Mouse (Mus musculus) kidney, embryonic 15.5 days (tissue): ENCODE results near the gene Gfi1b. TPM values are rescaled to one million over a fixed set of nuclear protein-coding genes. Genes with fewer than 3 reads are reported as not detected.

Source experiments
- ATAC-seq: fragments of 200-750 bp; cut with Nextera tagmentation; replicated peaks from 2 replicates; pipeline ENCODE4 v1.8.0; 2017; ENCODE audit warnings: moderate TSS enrichment; ENCODE audit not compliant: low FRiP score
- H3K27ac ChIP-seq: fragments of 300-500 bp; sonication (generic); 2 replicates; pipeline ENCODE4 v1.5.1; 2015; ENCODE audit warnings: mild to moderate bottlenecking, inconsistent platforms
- H3K27me3 ChIP-seq: fragments of 300-500 bp; sonication (generic); 2 replicates; pipeline ENCODE4 v1.6.1; 2015; ENCODE audit warnings: inconsistent platforms
- H3K36me3 ChIP-seq: fragments of 300-500 bp; sonication (generic); 2 replicates; pipeline ENCODE4 v1.6.1; 2015; ENCODE audit warnings: inconsistent platforms
- H3K4me1 ChIP-seq: fragments of 300-500 bp; sonication (generic); 2 replicates; pipeline ENCODE4 v1.6.1; 2015; ENCODE audit warnings: inconsistent platforms
- H3K4me2 ChIP-seq: fragments of 300-500 bp; sonication (generic); 2 replicates; pipeline ENCODE4 v1.6.1; 2015; ENCODE audit warnings: moderate library complexity, mild to moderate bottlenecking, inconsistent platforms
- H3K4me3 ChIP-seq: fragments of 300-500 bp; sonication (generic); replicated peaks from 2 replicates; pipeline ENCODE4 v1.5.1; 2015; ENCODE audit warnings: mild to moderate bottlenecking, inconsistent platforms
- H3K9ac ChIP-seq: fragments of 300-500 bp; sonication (generic); 2 replicates; pipeline ENCODE4 v1.6.1; 2015; ENCODE audit warnings: mild to moderate bottlenecking, inconsistent platforms
- H3K9me3 ChIP-seq: fragments of 300-500 bp; sonication (generic); replicated peaks from 2 replicates; pipeline ENCODE4 v1.6.1; 2016; ENCODE audit warnings: inconsistent platforms
- WGBS: fragments of 180-500 bp; shearing (Covaris S2); methylation state at CpG from one replicate; pipeline ENCODE4 v1.1.7; 2015; ENCODE audit warnings: mixed read lengths; 5-methylcytosine and 5-hydroxymethylcytosine counted together
- polyA plus RNA-seq: library from polyadenylated mRNA; unstranded; fragments of >200 nt; fragmentation: Nextera tagmentation; extraction: Ambion mirVana; gene quantifications from 2 replicates; pipeline ENCODE4 v1.2.1, GENCODE M21; 2015

The Gfi1b gene
- polyA plus RNA-seq, 1 experiment from 2014 or later = 1.1 TPM

GRCm38 (mm10) chr2:28620522-28620921, 1.3 kb downstream of the Gfi1b start:
- Histone ChIP-seq H3K27ac (no peak overlapping the region), H3K4me2 (no peak overlapping the region), H3K27me3 (peaks cover 34% of the 10 kb centered on the region), H3K36me3 (no peaks in the 10 kb centered on the region), H3K9me3 (no peaks in the 10 kb centered on the region), H3K9ac (no peak overlapping the region), H3K4me1 (peaks cover 20% of the 10 kb centered on the region), H3K4me3 (no peak overlapping the region)
- no peak for ATAC-seq
- WGBS = 61% methylated on average over 10 of the region's 10 CpGs

GRCm38 (mm10) chr2:28619369-28619768, 2.4 kb downstream of the Gfi1b start:
- peaks cover 20% of the 10 kb centered on the region for H3K4me1 ChIP-seq
- H3K4me2 ChIP-seq = no peak overlapping the region
- no peak for ATAC-seq
- H3K4me3 ChIP-seq = no peak overlapping the region
- H3K9me3 ChIP-seq = no peaks in the 10 kb centered on the region
- WGBS = 77% methylated on average over 6 of the region's 6 CpGs
- peaks cover 34% of the 10 kb centered on the region for H3K27me3 ChIP-seq
- H3K36me3 ChIP-seq = no peaks in the 10 kb centered on the region
- no peak overlapping the region for H3K27ac ChIP-seq
- no peak overlapping the region for H3K9ac ChIP-seq

- no peaks in the 10 kb centered on the region for H3K36me3 ChIP-seq
- H3K27me3 ChIP-seq = peaks cover 34% of the 10 kb centered on the region
- H3K9ac ChIP-seq = no peak overlapping the region
- peaks cover 20% of the 10 kb centered on the region for H3K4me1 ChIP-seq
- no peak overlapping the region for H3K27ac ChIP-seq
- ATAC-seq = no peak
- no peak overlapping the region for H3K4me2 ChIP-seq
- H3K4me3 ChIP-seq = no peak overlapping the region
- WGBS = 75% methylated on average over 6 of the region's 6 CpGs
- H3K9me3 ChIP-seq = no peaks in the 10 kb centered on the region
These were observed 2.9 kb downstream of the Gfi1b start for GRCm38 (mm10) chr2:28618777-28619336.

- WGBS = 71% methylated on average over 8 of the region's 8 CpGs
- peaks cover 30% of the 10 kb centered on the region for H3K27me3 ChIP-seq
- no peaks in the 10 kb centered on the region for H3K9me3 ChIP-seq
- no peaks in the 10 kb centered on the region for H3K36me3 ChIP-seq
- no peak overlapping the region for H3K9ac ChIP-seq
- H3K4me2 ChIP-seq = no peak overlapping the region
- 0 out of 2 replicates have a peak overlapping the region, but pooled peaks have one; percentile 13 for H3K27ac ChIP-seq
- peaks cover 20% of the 10 kb centered on the region for H3K4me1 ChIP-seq
- 0 out of 2 replicates have a peak, but pooled peaks have one; percentile 33 for ATAC-seq
- H3K4me3 ChIP-seq = no peak overlapping the region
These were observed 4.0 kb downstream of the Gfi1b start for GRCm38 (mm10) chr2:28617498-28618486.

GRCm38 (mm10) chr2:28616874-28617273, 4.9 kb downstream of the Gfi1b start:
- Histone ChIP-seq H3K9ac (no peak overlapping the region), H3K4me3 (no peak overlapping the region), H3K27ac (no peak overlapping the region), H3K9me3 (no peaks in the 10 kb centered on the region), H3K27me3 (peaks cover 21% of the 10 kb centered on the region), H3K4me1 (peaks cover 18% of the 10 kb centered on the region), H3K4me2 (no peak overlapping the region), H3K36me3 (no peaks in the 10 kb centered on the region)
- peak; percentile 55 for ATAC-seq
- WGBS = 79% methylated on average over 9 of the region's 9 CpGs

GRCm38 (mm10) chr2:28616358-28616757, 5.4 kb downstream of the Gfi1b start:
- H3K4me1 ChIP-seq = peaks cover 16% of the 10 kb centered on the region; the same call in 1 of the 2 replicates

GRCm38 (mm10) chr2:28613599-28613998, 8.2 kb downstream of the Gfi1b start:
- H3K9ac ChIP-seq = no peak overlapping the region
- H3K27me3 ChIP-seq = no peaks in the 10 kb centered on the region
- H3K4me1 ChIP-seq = peaks cover 15% of the 10 kb centered on the region
- ATAC-seq = no peak
- no peak overlapping the region for H3K4me3 ChIP-seq
- 89% methylated on average over 10 of the region's 10 CpGs for WGBS
- H3K27ac ChIP-seq = no peak overlapping the region
- no peak overlapping the region for H3K4me2 ChIP-seq
- H3K36me3 ChIP-seq = no peaks in the 10 kb centered on the region
- H3K9me3 ChIP-seq = no peaks in the 10 kb centered on the region

More at GRCm38 (mm10) chr2:28616358-28616757, 5.4 kb downstream of the Gfi1b start:
- Histone ChIP-seq H3K27ac (no peak overlapping the region), H3K9me3 (no peaks in the 10 kb centered on the region), H3K4me3 (no peak overlapping the region), H3K36me3 (no peaks in the 10 kb centered on the region), H3K4me2 (no peak overlapping the region), H3K27me3 (peaks cover 16% of the 10 kb centered on the region), H3K9ac (no peak overlapping the region)
- no peak for ATAC-seq
- WGBS = 43% methylated on average over 5 of the region's 5 CpGs

GRCm38 (mm10) chr2:28612436-28613063, 9.2 kb downstream of the Gfi1b start:
- H3K9me3 ChIP-seq = no peaks in the 10 kb centered on the region
- no peak overlapping the region for H3K9ac ChIP-seq
- no peak for ATAC-seq
- 76% methylated on average over 10 of the region's 10 CpGs for WGBS
- H3K4me3 ChIP-seq = no peak overlapping the region
- H3K4me2 ChIP-seq = no peak overlapping the region
- no peaks in the 10 kb centered on the region for H3K36me3 ChIP-seq
- H3K4me1 ChIP-seq = peaks cover 11% of the 10 kb centered on the region
- no peaks in the 10 kb centered on the region for H3K27me3 ChIP-seq
- no peak overlapping the region for H3K27ac ChIP-seq

GRCm38 (mm10) chr2:28611407-28611787, 10.4 kb downstream of the Gfi1b start:
- Histone ChIP-seq H3K4me1 (peaks cover 18% of the 10 kb centered on the region), H3K4me2 (no peak overlapping the region), H3K27ac (no peak overlapping the region), H3K4me3 (no peak overlapping the region), H3K9me3 (no peaks in the 10 kb centered on the region), H3K27me3 (no peaks in the 10 kb centered on the region), H3K36me3 (no peaks in the 10 kb centered on the region), H3K9ac (no peak overlapping the region)
- ATAC-seq = no peak
- 81% methylated on average over 17 of the region's 17 CpGs for WGBS

- Histone ChIP-seq H3K27me3 (no peaks in the 10 kb centered on the region), H3K4me2 (no peak overlapping the region), H3K27ac (no peak overlapping the region), H3K9me3 (no peaks in the 10 kb centered on the region), H3K4me1 (peaks cover 24% of the 10 kb centered on the region), H3K4me3 (no peak overlapping the region), H3K36me3 (no peaks in the 10 kb centered on the region), H3K9ac (no peak overlapping the region)
- 74% methylated on average over 12 of the region's 12 CpGs for WGBS
- ATAC-seq = no peak
These were observed 10.9 kb downstream of the Gfi1b start for GRCm38 (mm10) chr2:28610716-28611406.

- H3K27me3 ChIP-seq = no peaks in the 10 kb centered on the region
- no peak overlapping the region for H3K27ac ChIP-seq
- H3K36me3 ChIP-seq = no peaks in the 10 kb centered on the region
- peaks cover 25% of the 10 kb centered on the region for H3K4me1 ChIP-seq
- ATAC-seq = no peak
- H3K4me2 ChIP-seq = no peak overlapping the region
- no peak overlapping the region for H3K9ac ChIP-seq
- H3K4me3 ChIP-seq = no peak overlapping the region
- no peaks in the 10 kb centered on the region for H3K9me3 ChIP-seq
- 63% methylated on average over 10 of the region's 10 CpGs for WGBS
These were observed 11.9 kb downstream of the Gfi1b start for GRCm38 (mm10) chr2:28609851-28610250.
